ENCODE assay signal across 23 mouse cellular contexts in the genomic region with DNA sequence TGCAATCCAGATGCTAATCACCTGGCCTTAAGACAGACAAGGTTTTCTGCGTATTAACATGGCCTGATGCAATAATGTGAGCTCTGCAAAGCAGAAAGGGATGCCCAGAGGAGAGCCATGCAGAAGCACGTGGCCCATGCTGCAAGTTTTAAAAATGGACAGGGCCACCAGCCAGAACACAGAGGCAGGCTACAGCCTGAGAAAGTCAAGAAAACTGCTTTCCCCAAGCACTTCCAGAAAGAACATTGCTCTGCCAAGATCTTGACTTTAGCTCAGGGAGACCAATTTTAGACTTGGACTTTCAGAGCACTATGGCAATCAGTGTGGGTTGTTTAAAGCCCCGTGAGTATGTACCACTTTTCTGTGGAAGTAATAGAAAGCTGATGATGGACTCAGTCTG. TPM values are rescaled to one million over a fixed set of nuclear protein-coding genes. Genes with fewer than 3 reads are reported as not detected.
DNase-seq lines count a peak whose midpoint lies in the region; TF ChIP-seq lines count a peak whose summit lies in the region.
"Had no signal": no experiment of that assay in that cellular context is flagged by ENCODE, and none has a peak within 500 bp of the region (broad histone marks: within the 10 kb centered on the region; RNA-seq: fewer than 3 reads in every experiment).

No protein-coding gene starts in this region.

- peak; percentile 5 for DNase-seq in gastrocnemius, adult 18-20 months (ENCODE audit: low spot score)
- no peak for DNase-seq in gastrocnemius, postnatal 4 days (ENCODE audit: low spot score in 2 of 2)
- peak; percentile 26 to 37 for DNase-seq in heart, adult 18-20 months
- DNase-seq in heart, embryonic 10.5 days (ENCODE audit: low spot score), result no peak
- DNase-seq in left cerebral cortex, adult 2 months (ENCODE audit: extremely low spot score in 1 of 2, low spot score in 2 of 2), result no peak
- DNase-seq in left cerebral cortex, postnatal 14 days (ENCODE audit: low spot score in 2 of 2), result no peak
- DNase-seq in adipocyte (ENCODE audit: low spot score), result peak; percentile 29
- no peak for DNase-seq in retina, postnatal 1 day
- DNase-seq: adrenal gland, adult 2 months; adrenal gland, postnatal 25 days; cerebellum, adult 2 months; cerebellum, postnatal 10 days; forebrain, postnatal 0 days; kidney, adult 18-20 months had no signal

- intact Hi-C loops in left cerebral cortex, adult 2 months (cut with DNase I), result no loop called here
- intact Hi-C loops in left cerebral cortex, postnatal 14 days (cut with DNase I), result loop anchor here (10.0 kb wide), 1 partner anchor 125 kb away; no protein-coding TSS in a partner anchor

- H3K4me1 ChIP-seq in heart, embryonic 10.5 days, result no peaks in the 10 kb centered on the region

- no peaks in the 10 kb centered on the region for H3K9me3 ChIP-seq in heart, embryonic 10.5 days
- H3K9me3 ChIP-seq: embryonic facial prominence, embryonic 10.5 days; forebrain, embryonic 13.5 days; heart, embryonic 13.5 days; hindbrain, embryonic 13.5 days had no signal

- H3K27ac ChIP-seq in heart, embryonic 10.5 days, result no peak overlapping the region
- peak overlapping the region; percentile 16; the same call in 1 of the 2 replicates for H3K27ac ChIP-seq in left cerebral cortex, adult 2 months
- H3K27ac ChIP-seq: embryonic facial prominence, embryonic 10.5 days; forebrain, embryonic 13.5 days; heart, embryonic 13.5 days; hindbrain, embryonic 13.5 days; hindbrain, postnatal 0 days had no signal

- no peaks in the 10 kb centered on the region for H3K27me3 ChIP-seq in heart, embryonic 10.5 days (ENCODE audit: insufficient read depth, poor library complexity, severe bottlenecking)
- H3K27me3 ChIP-seq: forebrain, embryonic 13.5 days; heart, embryonic 13.5 days; hindbrain, embryonic 13.5 days had no signal

- 91% methylated on average over 3 of the region's 3 CpGs for WGBS in heart, embryonic 10.5 days

- no peaks in the 10 kb centered on the region for H3K36me3 ChIP-seq in heart, embryonic 10.5 days
- H3K36me3 ChIP-seq: embryonic facial prominence, embryonic 10.5 days; heart, embryonic 13.5 days; hindbrain, embryonic 13.5 days had no signal

- H3K4me3 ChIP-seq in heart, embryonic 10.5 days, result no peak overlapping the region
- no peak overlapping the region for H3K4me3 ChIP-seq in left cerebral cortex, adult 2 months
- H3K4me3 ChIP-seq: embryonic facial prominence, embryonic 10.5 days; forebrain, embryonic 13.5 days; heart, embryonic 13.5 days; hindbrain, embryonic 13.5 days had no signal

- TF ChIP-seq CTCF in left cerebral cortex, adult 2 months (IDR thresholded peaks at IDR 0.05), result no peak

RNA-seq across cellular contexts. Expression of a gene that starts 11.5 kb away (rescaled TPM):
- 1 to 10 TPM; 1.2 to 1.8 TPM for total RNA-seq in gastrocnemius, adult 18-20 months (2021)
- 10 to 100 TPM; 11.3 to 13.1 TPM for total RNA-seq in gastrocnemius, postnatal 4 days (2021)
- 1 to 10 TPM; 4.8 to 5.8 TPM for total RNA-seq in heart, adult 18-20 months (2021)
- polyA plus RNA-seq in heart, embryonic 10.5 days (2016; fragmentation: Nextera tagmentation; extraction: Ambion mirVana), result 4.4 and 9.3 TPM in 2 replicates
- 10 to 100 TPM in 1 of 2 experiments, 1 to 10 TPM in 1; 9.6 to 10.7 TPM for total RNA-seq in left cerebral cortex, adult 2 months (2021)
- 1 to 10 TPM; 4.8 to 6.0 TPM for total RNA-seq in left cerebral cortex, postnatal 14 days (2021)
- total RNA-seq: MEL had no signal
- polyA plus RNA-seq: activated CD4-positive, CD25-positive, alpha-beta regulatory T cell, adult 4 months; C2C12; Patski had no signal

Comparison
In these comparisons a context has a peak if more than half of its experiments do, and no peak if none do; other contexts are left out.
1. DNase-seq: peak in gastrocnemius, adult 18-20 months (single experiment), heart, adult 18-20 months (2 of 2) and adipocyte (single experiment); none in gastrocnemius, postnatal 4 days (0 of 2), heart, embryonic 10.5 days (single experiment), left cerebral cortex, adult 2 months (0 of 2), left cerebral cortex, postnatal 14 days (0 of 2) and retina, postnatal 1 day (single experiment).